Mouse (Mus musculus): ENCODE results near the gene Sec24d. TPM values are rescaled to one million over a fixed set of nuclear protein-coding genes. Genes with fewer than 3 reads are reported as not detected.
A peak's percentile ranks its signal among the peaks of the same experiment; 100 is the strongest.

The Sec24d gene
- total RNA-seq (2021) = 10 to 100 TPM; 65.0 to 67.8 TPM

GRCm38 (mm10) chr3:123266753-123267651 lies at the start of gene Sec24d:
TSS of gene Sec24d (plus strand) at chr3:123267455.
- peak; percentile 90 to 92 for DNase-seq
- intact Hi-C loops (cut with DNase I) = loop anchor here (2.0 kb wide), 2 partner anchors 32 to 56 kb away; no protein-coding TSS in a partner anchor

- intact Hi-C loops (cut with DNase I) = no loop called here
- no peak for DNase-seq
Measured at GRCm38 (mm10) chr3:123218646-123219045, 48.6 kb upstream of the Sec24d start.

GRCm38 (mm10) chr3:123227276-123227675 lies 40.0 kb upstream of the Sec24d start:
- intact Hi-C loops (cut with DNase I) = no loop called here
- no peak for DNase-seq

- intact Hi-C loops (cut with DNase I) = loop anchor here (2.0 to 5.0 kb wide), 2 partner anchors 63 to 141 kb away; no protein-coding TSS in a partner anchor
- no peak for DNase-seq
Measured at GRCm38 (mm10) chr3:123231639-123232038, 35.6 kb upstream of the Sec24d start.

GRCm38 (mm10) chr3:123234191-123234836 lies 32.9 kb upstream of the Sec24d start:
- intact Hi-C loops (cut with DNase I) = loop anchor here (1.0 to 5.0 kb wide), 4 partner anchors 32 to 138 kb away; partner anchors contain the start of gene Sec24d
- peak; percentile 73 to 75 for DNase-seq

- DNase-seq = no peak
- intact Hi-C loops (cut with DNase I) = loop anchor here (2.0 kb wide), 1 partner anchor 31 kb away; the partner anchor contains the start of gene Sec24d
Measured at GRCm38 (mm10) chr3:123235495-123235894, 31.8 kb upstream of the Sec24d start.

GRCm38 (mm10) chr3:123235921-123236320 lies 31.3 kb upstream of the Sec24d start, which contains the start of gene Synpo2:
TSS of gene Synpo2 (minus strand) at chr3:123236149.
- intact Hi-C loops (cut with DNase I) = loop anchor here (2.0 kb wide), 1 partner anchor 31 kb away; the partner anchor contains the start of gene Sec24d

GRCm38 (mm10) chr3:123237039-123237438 lies 30.2 kb upstream of the Sec24d start:
- intact Hi-C loops (cut with DNase I) = no loop called here
- DNase-seq = peak in 1 of 2 experiments; percentile 47

More at GRCm38 (mm10) chr3:123235921-123236320, 31.3 kb upstream of the Sec24d start, which contains the start of gene Synpo2:
- peak; percentile 74 to 81 for DNase-seq

GRCm38 (mm10) chr3:123237446-123237845 lies 29.8 kb upstream of the Sec24d start:
- intact Hi-C loops (cut with DNase I) = no loop called here
- DNase-seq = no peak

GRCm38 (mm10) chr3:123244376-123244775 lies 22.9 kb upstream of the Sec24d start:
- intact Hi-C loops (cut with DNase I) = no loop called here
- peak in 1 of 2 experiments; percentile 52 for DNase-seq

GRCm38 (mm10) chr3:123245646-123246045 lies 21.6 kb upstream of the Sec24d start:
- DNase-seq = no peak
- intact Hi-C loops (cut with DNase I) = no loop called here

GRCm38 (mm10) chr3:123256181-123257101 lies 10.8 kb upstream of the Sec24d start:
- no peak for DNase-seq
- intact Hi-C loops (cut with DNase I) = no loop called here

GRCm38 (mm10) chr3:123258709-123259108 lies 8.5 kb upstream of the Sec24d start:
- intact Hi-C loops (cut with DNase I) = no loop called here
- peak in 1 of 2 experiments; percentile 29 for DNase-seq

GRCm38 (mm10) chr3:123264706-123265105 lies 2.5 kb upstream of the Sec24d start:
- intact Hi-C loops (cut with DNase I) = no loop called here
- peak; percentile 61 to 68 for DNase-seq

- DNase-seq = peak; percentile 85
- intact Hi-C loops (cut with DNase I) = loop anchor here (2.0 kb wide), 2 partner anchors 33 to 55 kb away; no protein-coding TSS in a partner anchor
Measured at GRCm38 (mm10) chr3:123267741-123268201, 516 bp downstream of the Sec24d start.

GRCm38 (mm10) chr3:123282866-123283615 lies 15.8 kb downstream of the Sec24d start:
- no peak for DNase-seq
- intact Hi-C loops (cut with DNase I) = no loop called here

GRCm38 (mm10) chr3:123284284-123284683 lies 17.0 kb downstream of the Sec24d start:
- intact Hi-C loops (cut with DNase I) = no loop called here
- DNase-seq = no peak

GRCm38 (mm10) chr3:123285649-123286048 lies 18.4 kb downstream of the Sec24d start:
- DNase-seq = no peak
- intact Hi-C loops (cut with DNase I) = no loop called here

Measured in heart, postnatal 10 days (tissue).